Mouse (Mus musculus) CH12.LX (cell line): ENCODE measurements around the gene Lrrc8a. TPM values are rescaled to one million over a fixed set of nuclear protein-coding genes. Genes with fewer than 3 reads are reported as not detected.

Experiments used
- DNase-seq: peaks from one replicate; pipeline ENCODE4 v3.0.0-alpha.2; 2013; ENCODE audit errors: extremely low read depth
- H3K27ac ChIP-seq: 2 replicates; pipeline ENCODE4 v1.5.1; 2012; ENCODE audit warnings: low read depth, mild to moderate bottlenecking, control low read depth, moderate library complexity; ENCODE audit not compliant: insufficient read depth
- H3K27me3 ChIP-seq: replicated peaks from 2 replicates; pipeline ENCODE3; 2012; ENCODE audit warnings: inconsistent platforms
- H3K36me3 ChIP-seq, 2 experiments: replicated peaks in 1 of 2; 2 replicates each; pipeline versions ENCODE3 to v1.6.1; 2012; ENCODE audit warnings: inconsistent platforms in 1 of 2, low read length in 1 of 2, mild to moderate bottlenecking in 1 of 2, mixed read lengths in 1 of 2, moderate library complexity in 1 of 2; ENCODE audit not compliant: control insufficient read depth in 1 of 2, insufficient read depth in 1 of 2
- H3K4me1 ChIP-seq, 2 experiments: 2 replicates each; pipeline ENCODE4 v1.6.1; 2012; ENCODE audit warnings: inconsistent platforms in 1 of 2, moderate library complexity in 1 of 2; ENCODE audit not compliant: insufficient read depth in 2 of 2, control insufficient read depth in 1 of 2
- H3K4me2 ChIP-seq: 2 replicates; pipeline ENCODE4 v1.6.1; 2012; ENCODE audit warnings: low read depth, mild to moderate bottlenecking, control low read depth; ENCODE audit not compliant: poor library complexity, insufficient read depth, severe bottlenecking
- H3K4me3 ChIP-seq, 3 experiments: fragments of 150-350 bp in 1 of 3; sonication (generic) in 1 of 3; replicated peaks in 1 of 3; 2 replicates each; pipeline versions ENCODE3 to v1.5.1; 2011 to 2012; ENCODE audit warnings: low read depth in 2 of 3, low read length in 2 of 3, mild to moderate bottlenecking in 2 of 3, moderate library complexity in 2 of 3, control low read depth in 1 of 3, improper control_type of control experiment in 1 of 3, inconsistent platforms in 1 of 3, mixed read lengths in 1 of 3; ENCODE audit not compliant: poor library complexity in 1 of 3
- H3K79me2 ChIP-seq: replicated peaks from 2 replicates; pipeline ENCODE4 v1.6.1; 2012; ENCODE audit warnings: mild to moderate bottlenecking, moderate library complexity; ENCODE audit not compliant: control insufficient read depth, poor library complexity, insufficient read depth, severe bottlenecking; ENCODE audit errors: extremely low read depth
- H3K9ac ChIP-seq: 2 replicates; pipeline ENCODE4 v1.6.1; 2012; ENCODE audit warnings: low read depth, mild to moderate bottlenecking, control low read depth, moderate library complexity; ENCODE audit not compliant: insufficient read depth
- H3K9me3 ChIP-seq: replicated peaks from 2 replicates; pipeline ENCODE3; 2012; ENCODE audit warnings: low read length, inconsistent platforms, mixed read lengths
- CHD1 ChIP-seq: IDR thresholded peaks from 2 replicates; pipeline ENCODE4 v1.6.1; 2012; ENCODE audit warnings: low read depth, low read length, improper control_type of control experiment, inconsistent platforms
- CHD2 ChIP-seq: IDR thresholded peaks from 2 replicates; pipeline ENCODE4 v1.6.1; 2011; ENCODE audit warnings: low read length, improper control_type of control experiment
- CTCF ChIP-seq, 2 experiments: IDR thresholded peaks in 1 of 2; conservative IDR thresholded peaks in 1 of 2; 2 replicates each; pipeline ENCODE4 v1.5.1; 2011 to 2012; ENCODE audit warnings: low read depth in 2 of 2, low read length in 2 of 2, improper control_type of control experiment in 1 of 2, inconsistent platforms in 1 of 2, mild to moderate bottlenecking in 1 of 2, moderate library complexity in 1 of 2
- E2F4 ChIP-seq: IDR thresholded peaks from 2 replicates; pipeline ENCODE4 v1.6.1; 2011; ENCODE audit warnings: low read depth, low read length, improper control_type of control experiment; ENCODE audit not compliant: insufficient replicate concordance
- ELF1 ChIP-seq: IDR thresholded peaks from 2 replicates; pipeline ENCODE4 v1.6.1; 2014; ENCODE audit warnings: low read depth, mild to moderate bottlenecking, inconsistent platforms, low read length, improper control_type of control experiment
- EP300 ChIP-seq: IDR thresholded peaks from 2 replicates; pipeline ENCODE4 v1.6.1; 2011; ENCODE audit warnings: low read length, improper control_type of control experiment
- ETS1 ChIP-seq: conservative IDR thresholded peaks from 2 replicates; pipeline ENCODE4 v1.6.1; 2012; ENCODE audit warnings: low read depth, mild to moderate bottlenecking, inconsistent platforms, low read length, improper control_type of control experiment, moderate library complexity
- GABPA ChIP-seq: IDR thresholded peaks from 2 replicates; pipeline ENCODE4 v1.6.1; 2012; ENCODE audit warnings: low read depth, low read length, improper control_type of control experiment, inconsistent platforms; ENCODE audit not compliant: insufficient replicate concordance
- IRF4 ChIP-seq: IDR thresholded peaks from 2 replicates; pipeline ENCODE4 v1.6.1; 2014; ENCODE audit warnings: low read depth, mild to moderate bottlenecking, inconsistent platforms, low read length, improper control_type of control experiment
- JUN ChIP-seq: IDR thresholded peaks from 2 replicates; pipeline ENCODE4 v1.6.1; 2011; ENCODE audit warnings: low read depth, mild to moderate bottlenecking, low read length, improper control_type of control experiment, moderate library complexity; ENCODE audit not compliant: insufficient read depth
- JUND ChIP-seq: conservative IDR thresholded peaks from 2 replicates; pipeline ENCODE4 v1.6.1; 2011; ENCODE audit warnings: low read depth, low read length, improper control_type of control experiment
- KAT2A ChIP-seq: IDR thresholded peaks from 2 replicates; pipeline ENCODE4 v1.6.1; 2012; ENCODE audit warnings: low read length, improper control_type of control experiment, inconsistent platforms; ENCODE audit not compliant: insufficient replicate concordance
- MAFK ChIP-seq: IDR thresholded peaks from 2 replicates; pipeline ENCODE4 v1.6.1; 2011; ENCODE audit warnings: low read length, improper control_type of control experiment; ENCODE audit not compliant: insufficient replicate concordance
- MAZ ChIP-seq: IDR thresholded peaks from 2 replicates; pipeline ENCODE4 v1.6.1; 2012; ENCODE audit warnings: low read depth, mild to moderate bottlenecking, inconsistent platforms, low read length, improper control_type of control experiment, moderate library complexity
- MEF2A ChIP-seq: IDR thresholded peaks from 2 replicates; pipeline ENCODE4 v1.6.1; 2014; ENCODE audit warnings: low read depth, mild to moderate bottlenecking, inconsistent platforms, low read length, improper control_type of control experiment, borderline replicate concordance
- MXI1 ChIP-seq: IDR thresholded peaks from 2 replicates; pipeline ENCODE4 v1.6.1; 2011; ENCODE audit warnings: mild to moderate bottlenecking, low read depth, low read length, improper control_type of control experiment
- MYC ChIP-seq: IDR thresholded peaks from 2 replicates; pipeline ENCODE4 v1.6.1; 2011; ENCODE audit warnings: low read depth, mild to moderate bottlenecking, improper control_type of control experiment, low read length
- NELFE ChIP-seq: IDR thresholded peaks from 2 replicates; pipeline ENCODE4 v1.6.1; 2011; ENCODE audit warnings: low read depth, low read length, improper control_type of control experiment
- NRF1 ChIP-seq: IDR thresholded peaks from 2 replicates; pipeline ENCODE4 v1.6.1; 2014; ENCODE audit warnings: low read depth, mild to moderate bottlenecking, inconsistent platforms, low read length, improper control_type of control experiment, moderate library complexity
- POLR2A ChIP-seq: IDR thresholded peaks from 2 replicates; pipeline ENCODE4 v1.6.1; 2011; ENCODE audit warnings: low read depth, mild to moderate bottlenecking, improper control_type of control experiment, low read length
- POLR2AphosphoS2 ChIP-seq: IDR thresholded peaks from 2 replicates; pipeline ENCODE4 v1.6.1; 2011; ENCODE audit warnings: low read depth, low read length, improper control_type of control experiment
- RAD21 ChIP-seq: IDR thresholded peaks from 2 replicates; pipeline ENCODE4 v1.6.1; 2011; ENCODE audit warnings: low read depth, mild to moderate bottlenecking, low read length, improper control_type of control experiment, moderate library complexity
- RCOR1 ChIP-seq: conservative IDR thresholded peaks from 2 replicates; pipeline ENCODE4 v1.6.1; 2012; ENCODE audit warnings: low read depth, mild to moderate bottlenecking, inconsistent platforms, low read length, improper control_type of control experiment
- TBP ChIP-seq: conservative IDR thresholded peaks from 2 replicates; pipeline ENCODE4 v1.6.1; 2011; ENCODE audit warnings: low read depth, low read length, improper control_type of control experiment
- TCF12 ChIP-seq: IDR thresholded peaks from 2 replicates; pipeline ENCODE4 v1.6.1; 2014; ENCODE audit warnings: low read depth, mild to moderate bottlenecking, inconsistent platforms, low read length, improper control_type of control experiment
- USF2 ChIP-seq: conservative IDR thresholded peaks from 2 replicates; pipeline ENCODE4 v1.6.1; 2011; ENCODE audit warnings: low read depth, low read length, improper control_type of control experiment
- ZC3H11A ChIP-seq: IDR thresholded peaks from 2 replicates; pipeline ENCODE4 v1.6.1; 2012; ENCODE audit warnings: low read depth, mild to moderate bottlenecking, inconsistent platforms, low read length, improper control_type of control experiment
- ZNF384 ChIP-seq: IDR thresholded peaks from 2 replicates; pipeline ENCODE4 v1.6.1; 2012; ENCODE audit warnings: low read depth, low read length, improper control_type of control experiment, inconsistent platforms
- dilution Hi-C: fragments of 300-500 bp; cut with MboI; formaldehyde crosslinking; loops from 2 replicates; pipeline ENCODE4 v1.14.3; 2020; ENCODE audit warnings: low sequenced_read_pairs; ENCODE audit not compliant: extremely low pct_unique_long_range_greater_than_20kb, extremely low pct_ligation_motif_present
- in situ Hi-C: fragments of 300-500 bp; cut with MboI; formaldehyde crosslinking; loops from 3 replicates; pipeline ENCODE4 v1.14.3; 2019; ENCODE audit warnings: low sequenced_read_pairs, low pct_ligation_motif_present, low pct_unique_long_range_greater_than_20kb, mixed read lengths
- polyA plus RNA-seq: library from polyadenylated mRNA; unstranded; fragments of >175 nt; gene quantifications from 2 replicates; pipeline ENCODE4 v1.2.1, GENCODE M21; 2012; ENCODE audit warnings: low read depth; ENCODE audit not compliant: insufficient read length
- total RNA-seq, 2 experiments: library from RNA; depleted of rRNA; stranded (reverse); fragments of 300-350 nt in 1 of 2; fragments of >200 nt in 1 of 2; gene quantifications; 2 replicates each; pipeline ENCODE4 v1.2.3; 2012 to 2014

Gene Lrrc8a
- total and polyA plus RNA-seq, 3 experiments: 1.4 to 2.8 (median 1.8) TPM

DNA sequence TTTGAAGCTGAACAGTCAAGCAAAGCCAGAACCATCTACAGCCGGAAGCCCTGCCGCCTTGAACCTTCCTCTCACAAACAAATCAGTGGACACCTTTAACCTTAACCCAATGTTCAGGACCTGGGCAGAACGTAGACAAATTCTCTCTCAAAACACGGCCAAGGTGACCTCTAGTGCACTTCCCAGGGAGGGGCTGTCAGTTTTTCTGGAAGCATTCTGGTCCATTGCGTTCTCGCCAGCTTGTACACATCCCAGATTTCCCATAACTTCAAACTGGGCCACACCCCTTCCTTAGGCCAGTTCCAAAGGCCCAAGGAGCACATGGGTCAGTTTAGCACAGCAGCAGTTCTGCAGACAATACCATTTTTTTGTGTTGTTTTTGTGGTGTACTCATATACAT, 22.0 kb upstream of the Lrrc8a start:
- no peaks in the 10 kb centered on the region for H3K36me3 ChIP-seq
- no peak overlapping the region for H3K9ac ChIP-seq
- no peak overlapping the region for H3K4me2 ChIP-seq
- peaks cover 0 to 4% of the 10 kb centered on the region in 2 experiments; a peak in 1 of 4 replicates for H3K4me1 ChIP-seq
- in situ Hi-C loops (no loop called here), dilution Hi-C loops (no loop called here)
- no peak overlapping the region for H3K4me3 ChIP-seq
- no peak overlapping the region for H3K27ac ChIP-seq
- no peaks in the 10 kb centered on the region for H3K79me2 ChIP-seq
- no peak for DNase-seq
- no peaks in the 10 kb centered on the region for H3K27me3 ChIP-seq
- TF ChIP-seq USF2 (no peak), JUN (no peak), ZNF384 (no peak), GABPA (no peak), MAFK (no peak), JUND (no peak), ELF1 (no peak), MEF2A (no peak), TBP (no peak), POLR2AphosphoS2 (no peak), POLR2A (no peak), NELFE (no peak), EP300 (no peak), RCOR1 (no peak), ETS1 (no peak), CHD2 (no peak), TCF12 (no peak), E2F4 (no peak)
- H3K9me3 ChIP-seq: no peaks in the 10 kb centered on the region

DNA sequence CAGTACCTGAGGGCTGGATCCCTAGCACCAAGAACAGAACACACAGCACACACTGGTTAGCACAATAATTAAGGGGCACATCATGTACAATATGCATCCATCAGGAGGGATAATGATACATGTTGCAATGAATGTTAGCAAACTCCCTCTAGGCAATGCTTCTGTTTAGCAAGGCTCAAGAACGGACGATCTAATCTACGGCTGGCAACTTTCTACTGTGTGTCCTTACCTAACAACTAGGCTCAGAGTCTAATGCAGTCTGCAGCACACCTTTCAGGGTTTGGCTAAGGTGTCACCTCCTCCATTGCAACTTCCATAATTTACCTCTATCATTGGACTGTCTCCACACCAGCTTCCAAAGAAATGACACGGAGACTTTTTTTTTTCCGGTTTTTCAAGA, 21.2 kb upstream of the Lrrc8a start:
- H3K9ac ChIP-seq: no peak overlapping the region
- peaks cover 0 to 4% of the 10 kb centered on the region in 2 experiments; a peak in 1 of 4 replicates for H3K4me1 ChIP-seq
- H3K4me2 ChIP-seq: no peak overlapping the region
- no peaks in the 10 kb centered on the region for H3K79me2 ChIP-seq
- no peaks in the 10 kb centered on the region for H3K36me3 ChIP-seq
- dilution Hi-C loops (no loop called here), in situ Hi-C loops (no loop called here)
- no peaks in the 10 kb centered on the region for H3K27me3 ChIP-seq
- no peak overlapping the region for H3K4me3 ChIP-seq
- no peak overlapping the region for H3K27ac ChIP-seq
- H3K9me3 ChIP-seq: no peaks in the 10 kb centered on the region
- no peak for DNase-seq
- no peak for TF ChIP-seq ELF1
- no peak for TF ChIP-seq ZC3H11A
- no peak for TF ChIP-seq JUND
- TF ChIP-seq IRF4: no peak
- TF ChIP-seq CTCF (conservative IDR thresholded peaks at IDR 0.05 in 1 of 2, IDR thresholded peaks at IDR 0.05 in 1 of 2; ENCODE audit: low read depth in 2 of 2, low read length in 2 of 2): no peak
- no peak for TF ChIP-seq KAT2A
- no peak for TF ChIP-seq EP300
- TF ChIP-seq NRF1: no peak
- TF ChIP-seq TCF12: no peak
- TF ChIP-seq JUN: no peak
- no peak for TF ChIP-seq RAD21
- TF ChIP-seq ZNF384: no peak
- no peak for TF ChIP-seq CHD2
- no peak for TF ChIP-seq MYC
- TF ChIP-seq CHD1: no peak
- no peak for TF ChIP-seq MXI1
- TF ChIP-seq MAZ: no peak
- no peak for TF ChIP-seq GABPA
- TF ChIP-seq NELFE: no peak
